Mouse (Mus musculus) lung, postnatal 10 days (tissue): ENCODE measurements around the gene Gm9945.
A peak's percentile ranks its signal among the peaks of the same experiment; 100 is the strongest.

Source experiments
- DNase-seq: peaks from one replicate; pipeline ENCODE4 v3.0.0; 2021

Gm9945 gene

GRCm38 (mm10) chr11:53463551-53464424 lies 16.2 kb upstream of the Gm9945 start:
- DNase-seq: no peak

GRCm38 (mm10) chr11:53466231-53466971 lies 13.6 kb upstream of the Gm9945 start:
- DNase-seq: peak; percentile 87

- no peak for DNase-seq
Observed at GRCm38 (mm10) chr11:53469294-53469967, 10.5 kb upstream of the Gm9945 start.

- DNase-seq: peak; percentile 93
Observed at GRCm38 (mm10) chr11:53469968-53470695, 9.8 kb upstream of the Gm9945 start, which contains the start of gene Gm9837. TSS of gene Gm9837 (minus strand) at chr11:53470479.

GRCm38 (mm10) chr11:53472709-53473108 lies 7.3 kb upstream of the Gm9945 start:
- DNase-seq: no peak

GRCm38 (mm10) chr11:53475620-53476019 lies 4.3 kb upstream of the Gm9945 start:
- DNase-seq: no peak

- no peak for DNase-seq
Observed at GRCm38 (mm10) chr11:53477833-53478232, 2.1 kb upstream of the Gm9945 start.

- no peak for DNase-seq
Observed at GRCm38 (mm10) chr11:53478383-53479170, 1.4 kb upstream of the Gm9945 start.

GRCm38 (mm10) chr11:53479171-53479782 lies 689 bp upstream of the Gm9945 start:
- no peak for DNase-seq

GRCm38 (mm10) chr11:53481088-53481730 lies 1.2 kb downstream of the Gm9945 start:
- DNase-seq: no peak

- DNase-seq: no peak
Observed at GRCm38 (mm10) chr11:53483159-53483891, 3.4 kb downstream of the Gm9945 start.

GRCm38 (mm10) chr11:53485719-53486118 lies 5.8 kb downstream of the Gm9945 start:
- no peak for DNase-seq

- no peak for DNase-seq
Observed at GRCm38 (mm10) chr11:53486351-53486750, 6.4 kb downstream of the Gm9945 start.

- peak; percentile 50 for DNase-seq
Observed at GRCm38 (mm10) chr11:53486822-53487594, 7.0 kb downstream of the Gm9945 start.

GRCm38 (mm10) chr11:53489007-53489406 lies 9.0 kb downstream of the Gm9945 start:
- DNase-seq: no peak

GRCm38 (mm10) chr11:53489421-53489820 lies 9.5 kb downstream of the Gm9945 start:
- no peak for DNase-seq

- DNase-seq: peak; percentile 17
Observed at GRCm38 (mm10) chr11:53491954-53492401, 12.0 kb downstream of the Gm9945 start.

GRCm38 (mm10) chr11:53493243-53493955 lies 13.4 kb downstream of the Gm9945 start:
- DNase-seq: no peak
